Mouse (Mus musculus) liver, embryonic 14.5 days (tissue): ENCODE measurements at regions not wholly inside any gene's neighbourhood (a gene's known extent, or its start where the extent isn't known, plus 50 kb on each side); places are given as distances from the start of the nearest gene placed in this dataset.

Experiments used
- CTCF ChIP-seq: IDR thresholded peaks from 2 replicates; pipeline ENCODE4 v1.5.1; 2016; ENCODE audit warnings: antibody characterized with exemption, low read depth, control low read depth
- EP300 ChIP-seq: IDR thresholded peaks from 2 replicates; pipeline ENCODE4 v1.6.1; 2016; ENCODE audit warnings: antibody characterized with exemption, low read depth

GRCm38 (mm10) chr9:33691731-33692130, 794.0 kb upstream of the Kirrel3 start:
- TF ChIP-seq CTCF (no peak), EP300 (no peak)
